Mouse (Mus musculus): ENCODE measurements around the gene Pgap1.

Pgap1 gene

GRCm38 (mm10) chr1:54557301-54558229 lies at the start of gene Pgap1:
TSS of gene Pgap1 (minus strand) at chr1:54557684.
- peak; percentile 93 for DNase-seq

GRCm38 (mm10) chr1:54606936-54607335 lies 49.5 kb upstream of the Pgap1 start:
- no peak for DNase-seq

- DNase-seq, result no peak
Measured at GRCm38 (mm10) chr1:54601692-54602091, 44.2 kb upstream of the Pgap1 start.

GRCm38 (mm10) chr1:54600275-54600674 lies 42.8 kb upstream of the Pgap1 start:
- DNase-seq, result no peak

GRCm38 (mm10) chr1:54597594-54598217 lies 40.2 kb upstream of the Pgap1 start:
- DNase-seq, result no peak

GRCm38 (mm10) chr1:54596151-54596550 lies 38.7 kb upstream of the Pgap1 start:
- DNase-seq, result no peak

GRCm38 (mm10) chr1:54587076-54587475 lies 29.6 kb upstream of the Pgap1 start:
- no peak for DNase-seq

GRCm38 (mm10) chr1:54585971-54586555 lies 28.6 kb upstream of the Pgap1 start:
- DNase-seq, result no peak

GRCm38 (mm10) chr1:54585278-54585846 lies 27.9 kb upstream of the Pgap1 start:
- no peak for DNase-seq

GRCm38 (mm10) chr1:54584588-54585277 lies 27.2 kb upstream of the Pgap1 start:
- no peak for DNase-seq

- DNase-seq, result no peak
Measured at GRCm38 (mm10) chr1:54578358-54579184, 21.1 kb upstream of the Pgap1 start.

- no peak for DNase-seq
Measured at GRCm38 (mm10) chr1:54569102-54569501, 11.6 kb upstream of the Pgap1 start.

- DNase-seq, result no peak
Measured at GRCm38 (mm10) chr1:54563923-54564322, 6.4 kb upstream of the Pgap1 start.

- no peak for DNase-seq
Measured at GRCm38 (mm10) chr1:54556586-54557221, 780 bp downstream of the Pgap1 start.

GRCm38 (mm10) chr1:54555364-54556140 lies 1.9 kb downstream of the Pgap1 start:
- no peak for DNase-seq

- DNase-seq, result no peak
Measured at GRCm38 (mm10) chr1:54552621-54553020, 4.9 kb downstream of the Pgap1 start.

GRCm38 (mm10) chr1:54545200-54545599 lies 12.3 kb downstream of the Pgap1 start:
- no peak for DNase-seq

- DNase-seq, result no peak
Measured at GRCm38 (mm10) chr1:54542920-54543319, 14.6 kb downstream of the Pgap1 start.

- DNase-seq, result no peak
Measured at GRCm38 (mm10) chr1:54531170-54531569, 26.3 kb downstream of the Pgap1 start.

GRCm38 (mm10) chr1:54523717-54524116 lies 33.8 kb downstream of the Pgap1 start:
- DNase-seq, result no peak

Data from cerebellum, adult 9-11 months (tissue).